Mouse (Mus musculus) forebrain, embryonic 13.5 days (tissue): ENCODE results near the gene Gm4779. TPM values are rescaled to one million over a fixed set of nuclear protein-coding genes. Genes with fewer than 3 reads are reported as not detected.
"Not testable (repeated sequence)": the region's sequence is repeated elsewhere in the genome, so short reads cannot be mapped to it uniquely, and the experiment has no call there.

ENCODE experiments used
- ATAC-seq: fragments of 200-750 bp; cut with Nextera tagmentation; 2 replicates; pipeline ENCODE4 v1.8.0; 2017
- H3K27ac ChIP-seq: fragments of 300-500 bp; sonication (generic); 2 replicates; pipeline ENCODE4 v1.5.1; 2015; ENCODE audit warnings: inconsistent platforms, mild to moderate bottlenecking, moderate library complexity
- H3K27me3 ChIP-seq: fragments of 300-500 bp; sonication (generic); 2 replicates; pipeline ENCODE4 v1.6.1; 2015; ENCODE audit warnings: mild to moderate bottlenecking, inconsistent platforms
- H3K36me3 ChIP-seq: fragments of 300-500 bp; sonication (generic); 2 replicates; pipeline ENCODE4 v1.6.1; 2015; ENCODE audit warnings: mild to moderate bottlenecking, inconsistent platforms; ENCODE audit not compliant: poor library complexity, severe bottlenecking
- H3K4me1 ChIP-seq: fragments of 300-500 bp; sonication (generic); 2 replicates; pipeline ENCODE4 v1.6.1; 2015; ENCODE audit warnings: inconsistent platforms
- H3K4me2 ChIP-seq: fragments of 300-500 bp; sonication (generic); 2 replicates; pipeline ENCODE4 v1.6.1; 2015; ENCODE audit warnings: inconsistent platforms, mild to moderate bottlenecking, moderate library complexity
- H3K4me3 ChIP-seq: fragments of 300-500 bp; sonication (generic); 2 replicates; pipeline ENCODE4 v1.5.1; 2015; ENCODE audit warnings: mild to moderate bottlenecking, inconsistent platforms
- H3K9ac ChIP-seq: fragments of 300-500 bp; sonication (generic); 2 replicates; pipeline ENCODE4 v1.6.1; 2015; ENCODE audit warnings: mild to moderate bottlenecking, inconsistent platforms
- H3K9me3 ChIP-seq: fragments of 300-500 bp; sonication (generic); replicated peaks from 2 replicates; pipeline ENCODE4 v1.6.1; 2016; ENCODE audit warnings: inconsistent platforms
- WGBS: fragments of 180-500 bp; shearing (Covaris S2); methylation state at CpG from one replicate; pipeline ENCODE4 v1.1.7; 2015; 5-methylcytosine and 5-hydroxymethylcytosine counted together
- polyA plus RNA-seq: library from polyadenylated mRNA; unstranded; fragments of >200 nt; fragmentation: Nextera tagmentation; extraction: Ambion mirVana; gene quantifications from 2 replicates; pipeline ENCODE4 v1.2.1, GENCODE M21; 2015

Gm4779 gene
- polyA plus RNA-seq = not detected in 2 replicates

GRCm38 (mm10) chrX:101794342-101794741 lies at the start of gene Gm4779, which contains the start of gene 8030474K03Rik:
Gene Gm4779, minus strand, starts transcription at chrX:101794423.
Gene 8030474K03Rik, plus strand, starts transcription at chrX:101794656.
- Histone ChIP-seq H3K4me2 (no peak within 1 kb of the TSS), H3K27ac (no peak within 1 kb of the TSS), H3K9me3 (no peaks in the 10 kb centered on the region), H3K4me3 (no peak within 1 kb of the TSS), H3K4me1 (no peaks in the 10 kb centered on the region), H3K36me3 (no peaks in the 10 kb centered on the region), H3K9ac (no peak within 1 kb of the TSS), H3K27me3 (no peaks in the 10 kb centered on the region)
- ATAC-seq = no peak
- WGBS = 96% methylated on average over 35 of the region's 35 CpGs

- H3K36me3 ChIP-seq, H3K4me2 ChIP-seq, H3K4me3 ChIP-seq, H3K27me3 ChIP-seq, H3K9ac ChIP-seq, ATAC-seq, H3K27ac ChIP-seq, H3K9me3 ChIP-seq, H3K4me1 ChIP-seq: not testable (repeated sequence)
These were observed 25.8 kb upstream of the Gm4779 start for GRCm38 (mm10) chrX:101819980-101820379.

- H3K9me3 ChIP-seq = no peaks in the 10 kb centered on the region
- no peak overlapping the region for H3K27ac ChIP-seq
- 47% methylated on average over 1 of the region's 1 CpGs for WGBS
- no peaks in the 10 kb centered on the region for H3K36me3 ChIP-seq
- H3K4me1 ChIP-seq = no peaks in the 10 kb centered on the region
- no peak overlapping the region for H3K4me3 ChIP-seq
- peaks cover 8% of the 10 kb centered on the region; the same call in 1 of the 2 replicates for H3K27me3 ChIP-seq
- ATAC-seq = no peak
- no peak overlapping the region for H3K9ac ChIP-seq
- H3K4me2 ChIP-seq = no peak overlapping the region
These were observed 24.9 kb upstream of the Gm4779 start for GRCm38 (mm10) chrX:101819163-101819562.

- Histone ChIP-seq H3K4me2 (no peak overlapping the region), H3K27me3 (peaks cover 19% of the 10 kb centered on the region; the same call in 1 of the 2 replicates), H3K9me3 (no peaks in the 10 kb centered on the region), H3K4me1 (no peaks in the 10 kb centered on the region), H3K27ac (no peak overlapping the region), H3K36me3 (no peaks in the 10 kb centered on the region), H3K9ac (no peak overlapping the region), H3K4me3 (no peak overlapping the region)
- no peak for ATAC-seq
- WGBS = 63% methylated on average over 3 of the region's 3 CpGs
These were observed 17.5 kb upstream of the Gm4779 start for GRCm38 (mm10) chrX:101811750-101812149.

- Histone ChIP-seq H3K4me2 (no peak overlapping the region), H3K27me3 (no peaks in the 10 kb centered on the region), H3K4me3 (no peak overlapping the region), H3K4me1 (no peaks in the 10 kb centered on the region), H3K9ac (no peak overlapping the region), H3K36me3 (no peaks in the 10 kb centered on the region), H3K9me3 (no peaks in the 10 kb centered on the region), H3K27ac (no peak overlapping the region)
- 27% methylated on average over 2 of the region's 2 CpGs for WGBS
- no peak for ATAC-seq
These were observed 11.3 kb upstream of the Gm4779 start for GRCm38 (mm10) chrX:101805512-101805911.

- H3K4me3 ChIP-seq = no peak overlapping the region
- no peak overlapping the region for H3K9ac ChIP-seq
- H3K4me1 ChIP-seq = no peaks in the 10 kb centered on the region
- WGBS = 49% methylated on average over 4 of the region's 4 CpGs
- no peaks in the 10 kb centered on the region for H3K36me3 ChIP-seq
- no peak overlapping the region for H3K27ac ChIP-seq
- ATAC-seq = peak; percentile 33; the same call in 1 of the 2 replicates
- H3K9me3 ChIP-seq = no peaks in the 10 kb centered on the region
- no peak overlapping the region for H3K4me2 ChIP-seq
- no peaks in the 10 kb centered on the region for H3K27me3 ChIP-seq
These were observed 2.7 kb downstream of the Gm4779 start for GRCm38 (mm10) chrX:101791551-101791950.

GRCm38 (mm10) chrX:101772035-101772434 lies 22.2 kb downstream of the Gm4779 start:
- no peak for ATAC-seq
- H3K9ac ChIP-seq = no peak overlapping the region
- H3K27me3 ChIP-seq = no peaks in the 10 kb centered on the region; the same call in 1 of the 2 replicates
- no peak overlapping the region for H3K27ac ChIP-seq
- H3K4me3 ChIP-seq = no peak overlapping the region
- 38% methylated on average over 5 of the region's 5 CpGs for WGBS
- no peaks in the 10 kb centered on the region for H3K4me1 ChIP-seq
- H3K36me3 ChIP-seq = no peaks in the 10 kb centered on the region
- H3K9me3 ChIP-seq = no peaks in the 10 kb centered on the region
- no peak overlapping the region for H3K4me2 ChIP-seq

- Histone ChIP-seq H3K4me3 (no peak overlapping the region), H3K4me1 (no peaks in the 10 kb centered on the region), H3K9me3 (no peaks in the 10 kb centered on the region), H3K9ac (no peak overlapping the region), H3K36me3 (no peaks in the 10 kb centered on the region), H3K4me2 (no peak overlapping the region), H3K27me3 (no peaks in the 10 kb centered on the region; the same call in 1 of the 2 replicates), H3K27ac (no peak overlapping the region)
- ATAC-seq = no peak
- WGBS = 76% methylated on average over 3 of the region's 3 CpGs
These were observed 23.9 kb downstream of the Gm4779 start for GRCm38 (mm10) chrX:101770307-101770706.

GRCm38 (mm10) chrX:101769478-101769877 lies 24.7 kb downstream of the Gm4779 start:
- no peaks in the 10 kb centered on the region for H3K36me3 ChIP-seq
- no peaks in the 10 kb centered on the region; the same call in 1 of the 2 replicates for H3K27me3 ChIP-seq

GRCm38 (mm10) chrX:101767280-101767679 lies 26.9 kb downstream of the Gm4779 start:
- 72% methylated on average over 7 of the region's 7 CpGs for WGBS
- no peaks in the 10 kb centered on the region for H3K36me3 ChIP-seq
- no peaks in the 10 kb centered on the region for H3K4me1 ChIP-seq

More at GRCm38 (mm10) chrX:101769478-101769877, 24.7 kb downstream of the Gm4779 start:
- no peak for ATAC-seq
- Histone ChIP-seq H3K9ac (no peak overlapping the region), H3K9me3 (no peaks in the 10 kb centered on the region), H3K4me1 (no peaks in the 10 kb centered on the region), H3K27ac (no peak overlapping the region), H3K4me2 (no peak overlapping the region), H3K4me3 (no peak overlapping the region)
- WGBS = 60% methylated on average over 2 of the region's 2 CpGs

GRCm38 (mm10) chrX:101765111-101765510 lies 29.1 kb downstream of the Gm4779 start:
- no peak for ATAC-seq
- Histone ChIP-seq H3K27ac (no peak overlapping the region), H3K27me3 (peaks cover 8% of the 10 kb centered on the region; the same call in 1 of the 2 replicates), H3K4me1 (no peaks in the 10 kb centered on the region), H3K36me3 (no peaks in the 10 kb centered on the region), H3K9ac (no peak overlapping the region), H3K9me3 (no peaks in the 10 kb centered on the region), H3K4me2 (no peak overlapping the region), H3K4me3 (no peak overlapping the region)
- 85% methylated on average over 4 of the region's 4 CpGs for WGBS

More at GRCm38 (mm10) chrX:101767280-101767679, 26.9 kb downstream of the Gm4779 start:
- H3K27me3 ChIP-seq = no peaks in the 10 kb centered on the region
- ATAC-seq = no peak
- no peak overlapping the region for H3K4me2 ChIP-seq
- H3K27ac ChIP-seq = no peak overlapping the region
- no peak overlapping the region for H3K4me3 ChIP-seq
- H3K9me3 ChIP-seq = no peaks in the 10 kb centered on the region
- no peak overlapping the region for H3K9ac ChIP-seq

GRCm38 (mm10) chrX:101764621-101765020 lies 29.6 kb downstream of the Gm4779 start:
- Histone ChIP-seq H3K4me1 (no peaks in the 10 kb centered on the region), H3K27ac (no peak overlapping the region), H3K4me3 (no peak overlapping the region), H3K9me3 (no peaks in the 10 kb centered on the region), H3K36me3 (no peaks in the 10 kb centered on the region), H3K27me3 (peaks cover 9% of the 10 kb centered on the region; the same call in 1 of the 2 replicates), H3K9ac (no peak overlapping the region), H3K4me2 (no peak overlapping the region)
- no peak for ATAC-seq
- WGBS = 70% methylated on average over 5 of the region's 5 CpGs

- 75% methylated on average over 5 of the region's 5 CpGs for WGBS
- no peaks in the 10 kb centered on the region for H3K36me3 ChIP-seq
- H3K27ac ChIP-seq = no peak overlapping the region
- no peaks in the 10 kb centered on the region for H3K4me1 ChIP-seq
- ATAC-seq = no peak
- H3K4me3 ChIP-seq = no peak overlapping the region
- no peak overlapping the region for H3K9ac ChIP-seq
- H3K9me3 ChIP-seq = no peaks in the 10 kb centered on the region
- no peak overlapping the region for H3K4me2 ChIP-seq
- H3K27me3 ChIP-seq = 0 out of 2 replicates have a peak, but pooled peaks cover 3% of the 10 kb centered on the region
These were observed 39.7 kb downstream of the Gm4779 start for GRCm38 (mm10) chrX:101754478-101754877.
